Comparison of ENCODE assay signal across 29 mouse cellular contexts in the genomic region with DNA sequence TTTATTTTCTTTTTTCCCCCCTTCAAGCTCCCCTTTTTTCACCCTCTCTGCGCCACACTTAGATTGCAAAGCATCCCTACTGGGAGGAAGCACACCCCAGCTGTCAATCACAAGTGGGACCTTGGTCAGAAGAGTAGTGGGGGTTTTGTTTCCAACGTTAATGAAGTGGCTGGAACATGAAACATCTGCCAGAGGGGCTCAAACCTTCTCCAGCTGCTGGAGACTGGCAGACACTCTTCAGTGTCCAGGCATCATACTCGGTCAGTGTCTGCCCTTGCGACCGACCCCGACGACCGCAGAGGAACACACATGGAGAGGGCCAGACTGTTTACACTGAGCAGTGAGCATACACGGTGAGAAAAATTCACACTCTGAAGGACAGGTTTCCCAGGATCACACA. TPM values are rescaled to one million over a fixed set of nuclear protein-coding genes. Genes with fewer than 3 reads are reported as not detected.
DNase-seq lines count a peak whose midpoint lies in the region; ATAC-seq and TF ChIP-seq lines count a peak whose summit lies in the region.
"Had no signal": no experiment of that assay in that cellular context is flagged by ENCODE, and none has a peak within 500 bp of the region (broad histone marks: within the 10 kb centered on the region; RNA-seq: fewer than 3 reads in every experiment).

No protein-coding gene starts in this region.

- H3K27ac ChIP-seq in lung, embryonic 14.5 days (ENCODE audit: low read depth), result no peak overlapping the region
- no peak overlapping the region for H3K27ac ChIP-seq in midbrain, embryonic 10.5 days (replicated peaks)
- H3K27ac ChIP-seq in midbrain, embryonic 16.5 days (ENCODE audit: low read length), result no peak overlapping the region
- H3K27ac ChIP-seq in limb, embryonic 10.5 days, result no peak overlapping the region
- H3K27ac ChIP-seq: embryonic facial prominence, embryonic 13.5 days; forebrain, embryonic 12.5 days; forebrain, embryonic 15.5 days; hindbrain, embryonic 15.5 days had no signal

- no peak overlapping the region for H3K4me3 ChIP-seq in lung, embryonic 14.5 days (ENCODE audit: low read depth, low read length)
- no peak overlapping the region for H3K4me3 ChIP-seq in midbrain, embryonic 10.5 days
- H3K4me3 ChIP-seq in midbrain, embryonic 16.5 days (ENCODE audit: low read depth, low read length), result no peak overlapping the region
- H3K4me3 ChIP-seq in limb, embryonic 10.5 days, result no peak overlapping the region
- H3K4me3 ChIP-seq: embryonic facial prominence, embryonic 13.5 days; erythroblast, embryonic 14.5 days; forebrain, embryonic 12.5 days; forebrain, embryonic 15.5 days; hindbrain, embryonic 15.5 days had no signal

- peaks cover 66% of the 10 kb centered on the region for H3K27me3 ChIP-seq in lung, embryonic 14.5 days (ENCODE audit: insufficient read depth, low read length)
- H3K27me3 ChIP-seq in midbrain, embryonic 10.5 days (ENCODE audit: low read depth, poor library complexity, severe bottlenecking), result peaks cover 100% of the 10 kb centered on the region
- H3K27me3 ChIP-seq in midbrain, embryonic 16.5 days (ENCODE audit: control insufficient read depth, insufficient read depth, low read depth, low read length), result peaks cover 66% of the 10 kb centered on the region
- peaks cover 100% of the 10 kb centered on the region for H3K27me3 ChIP-seq in limb, embryonic 10.5 days (ENCODE audit: low read depth, poor library complexity, severe bottlenecking)
- H3K27me3 ChIP-seq: CH12.LX had no signal

- no peaks in the 10 kb centered on the region for H3K36me3 ChIP-seq in lung, embryonic 14.5 days (ENCODE audit: insufficient read depth)
- H3K36me3 ChIP-seq in midbrain, embryonic 10.5 days, result no peaks in the 10 kb centered on the region
- H3K36me3 ChIP-seq in midbrain, embryonic 16.5 days (ENCODE audit: control insufficient read depth, insufficient read depth, low read length), result no peaks in the 10 kb centered on the region
- no peaks in the 10 kb centered on the region for H3K36me3 ChIP-seq in limb, embryonic 10.5 days
- H3K36me3 ChIP-seq: embryonic facial prominence, embryonic 13.5 days; forebrain, embryonic 12.5 days; forebrain, embryonic 15.5 days; G1E; hindbrain, embryonic 15.5 days had no signal

- no peak overlapping the region for H3K9ac ChIP-seq in lung, embryonic 14.5 days
- H3K9ac ChIP-seq in midbrain, embryonic 16.5 days (ENCODE audit: low read depth, low read length), result no peak overlapping the region
- H3K9ac ChIP-seq: embryonic facial prominence, embryonic 13.5 days; forebrain, embryonic 12.5 days; forebrain, embryonic 15.5 days; hindbrain, embryonic 15.5 days had no signal

- no peaks in the 10 kb centered on the region for H3K9me3 ChIP-seq in lung, embryonic 14.5 days (ENCODE audit: low read depth, low read length)
- no peaks in the 10 kb centered on the region for H3K9me3 ChIP-seq in midbrain, embryonic 10.5 days (replicated peaks)
- no peaks in the 10 kb centered on the region for H3K9me3 ChIP-seq in midbrain, embryonic 16.5 days (replicated peaks; ENCODE audit: control insufficient read depth, low read length, poor library complexity, severe bottlenecking)
- no peaks in the 10 kb centered on the region for H3K9me3 ChIP-seq in limb, embryonic 10.5 days (replicated peaks)
- H3K9me3 ChIP-seq: embryonic facial prominence, embryonic 13.5 days; forebrain, embryonic 12.5 days; forebrain, embryonic 15.5 days; hindbrain, embryonic 15.5 days had no signal

- peak; percentile 42 for DNase-seq in embryo, embryonic 10.5 days (ENCODE audit: low spot score)
- no peak for DNase-seq in embryo, embryonic 9.5 days (ENCODE audit: extremely low spot score)
- peak; percentile 74 for DNase-seq in lung, embryonic 14.5 days
- DNase-seq in lung, postnatal 36 days, result no peak
- peak; percentile 20 for DNase-seq in midbrain, embryonic 10.5 days (ENCODE audit: low spot score)
- DNase-seq in limb, embryonic 10.5 days (ENCODE audit: low spot score), result peak; percentile 38
- DNase-seq in layer of hippocampus, postnatal 10 days (ENCODE audit: low spot score in 2 of 2), result no peak
- DNase-seq: adrenal gland, postnatal 36 days; B cell, adult 2 months; cerebellum, adult 18-20 months; cerebellum, adult 9-10 months; cerebellum, postnatal 14 days; gastrocnemius, postnatal 10 days; gastrocnemius, postnatal 36 days; heart, postnatal 36 days had no signal

- ATAC-seq in lung, embryonic 14.5 days (ENCODE audit: insufficient read depth), result peak; percentile 52; the same call in 1 of the 2 replicates
- ATAC-seq in midbrain, embryonic 16.5 days, result no peak
- ATAC-seq: forebrain, embryonic 15.5 days; Patski had no signal

- no peak overlapping the region for H3K4me2 ChIP-seq in lung, embryonic 14.5 days
- no peak overlapping the region for H3K4me2 ChIP-seq in midbrain, embryonic 16.5 days (ENCODE audit: low read length)
- H3K4me2 ChIP-seq: embryonic facial prominence, embryonic 13.5 days; forebrain, embryonic 12.5 days; forebrain, embryonic 15.5 days; heart, embryonic 11.5 days; hindbrain, embryonic 15.5 days had no signal

- 0 out of 2 replicates have a peak, but pooled peaks cover 7% of the 10 kb centered on the region for H3K4me1 ChIP-seq in lung, embryonic 14.5 days (ENCODE audit: insufficient read depth)
- peaks cover 28% of the 10 kb centered on the region for H3K4me1 ChIP-seq in midbrain, embryonic 10.5 days
- peaks cover 20% of the 10 kb centered on the region for H3K4me1 ChIP-seq in midbrain, embryonic 16.5 days (ENCODE audit: control insufficient read depth, insufficient read depth, low read length)
- peaks cover 34% of the 10 kb centered on the region for H3K4me1 ChIP-seq in limb, embryonic 10.5 days

- WGBS in lung, embryonic 14.5 days, result 6% methylated on average over 9 of the region's 9 CpGs
- 5% methylated on average over 9 of the region's 9 CpGs for WGBS in midbrain, embryonic 10.5 days
- 5% methylated on average over 9 of the region's 9 CpGs for WGBS in midbrain, embryonic 16.5 days
- WGBS in limb, embryonic 10.5 days, result 3% methylated on average over 9 of the region's 9 CpGs

- TF ChIP-seq CTCF in lung, embryonic 14.5 days (IDR thresholded peaks at IDR 0.05; ENCODE audit: low read depth), result no peak

RNA-seq across cellular contexts. Expression of gene Barx2, which starts 3.2 kb away (rescaled TPM):
- polyA plus RNA-seq in lung, embryonic 14.5 days (2014; fragmentation: Nextera tagmentation; extraction: Ambion mirVana), result 0.22 and 0.36 TPM in 2 replicates
- polyA plus RNA-seq in midbrain, embryonic 10.5 days (2016; fragmentation: Nextera tagmentation; extraction: Ambion mirVana), result 0.07 TPM in 1 of 2 replicates, not detected in the other
- 0.17 and 0.26 TPM in 2 replicates for polyA plus RNA-seq in midbrain, embryonic 16.5 days (2015; fragmentation: Nextera tagmentation; extraction: Ambion mirVana)
- polyA plus RNA-seq in limb, embryonic 10.5 days (2016; fragmentation: Nextera tagmentation; extraction: Ambion mirVana), result 0.16 and 0.71 TPM in 2 replicates
- 1 to 10 TPM; 1.9 to 2.3 TPM for total RNA-seq in layer of hippocampus, postnatal 10 days (2021)
- total RNA-seq: adrenal gland, postnatal 36 days; CH12.LX; granulocyte monocyte progenitor cell, adult 5-6 weeks; heart, postnatal 36 days had no signal
- polyA plus RNA-seq: erythroblast, embryonic 14.5 days; forebrain, embryonic 12.5 days; G1E; heart, embryonic 14.5 days; heart, postnatal 0 days; hindbrain, embryonic 11.5 days had no signal

Comparison
In these comparisons a context has a peak if more than half of its experiments do, and no peak if none do; other contexts are left out.
1. DNase-seq: peak in embryo, embryonic 10.5 days (single experiment), lung, embryonic 14.5 days (single experiment), midbrain, embryonic 10.5 days (single experiment) and limb, embryonic 10.5 days (single experiment); none in embryo, embryonic 9.5 days (single experiment), lung, postnatal 36 days (single experiment) and layer of hippocampus, postnatal 10 days (0 of 2).